Mouse (Mus musculus): ENCODE measurements around the gene Mecom.
A peak's percentile ranks its signal among the peaks of the same experiment; 100 is the strongest.
"Not testable (repeated sequence)": the region's sequence is repeated elsewhere in the genome, so short reads cannot be mapped to it uniquely, and the experiment has no call there.

The Mecom gene

DNA sequence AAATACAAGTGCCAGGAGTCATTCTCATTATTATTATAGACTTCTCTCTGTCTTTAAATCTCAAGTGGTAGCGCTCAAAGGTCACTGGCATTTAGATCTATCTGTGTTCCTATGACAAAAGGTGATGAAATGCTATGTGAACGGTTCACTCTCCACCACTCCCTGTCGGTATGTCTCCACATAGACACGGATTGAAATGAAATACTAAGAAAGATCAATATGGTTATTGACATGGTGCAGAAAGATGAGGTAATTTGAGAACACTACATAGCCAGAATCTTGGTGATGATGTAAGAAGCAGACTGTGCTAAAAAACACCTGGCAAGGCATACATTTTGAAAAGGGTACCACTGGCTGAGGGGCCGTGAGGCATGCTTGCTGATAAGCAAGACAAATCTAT lies 294.1 kb downstream of the Mecom start:
- DNase-seq (ENCODE audit: low spot score in 2 of 2): no peak

DNA sequence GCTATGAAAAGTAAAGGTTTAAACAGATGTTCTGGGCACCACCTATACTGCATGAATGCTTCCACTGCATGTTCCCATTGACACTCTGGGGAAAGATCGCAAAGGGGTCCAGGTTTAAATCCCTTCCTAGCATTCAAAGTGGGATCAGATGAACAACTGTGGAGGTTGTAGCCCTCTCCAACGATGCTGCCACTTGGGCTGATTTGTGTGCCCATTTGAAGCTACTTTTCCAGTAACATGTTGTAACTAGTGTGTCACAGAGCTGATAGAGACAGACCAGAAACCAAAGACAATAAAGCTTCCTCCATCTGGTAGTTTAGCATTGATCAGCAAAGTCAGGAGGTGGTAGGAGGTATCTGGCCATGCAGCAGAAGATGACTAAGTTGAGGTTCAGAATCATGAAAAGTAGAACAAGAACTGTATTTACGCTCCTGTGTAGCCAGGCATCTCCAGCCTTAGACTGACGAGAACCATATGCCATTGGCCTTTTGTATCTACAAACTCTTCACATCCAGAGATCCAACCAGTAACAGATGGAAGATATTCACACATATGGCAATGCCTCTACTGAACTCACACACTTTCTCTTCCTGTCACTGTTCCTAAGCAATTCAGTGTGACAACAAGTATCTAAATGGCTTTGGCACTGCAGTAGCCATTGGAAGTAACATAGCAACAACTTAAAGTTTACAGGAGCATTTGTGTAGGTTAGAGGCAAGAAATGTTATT lies 299.0 kb downstream of the Mecom start:
- no peak for DNase-seq (ENCODE audit: low spot score in 2 of 2)

DNA sequence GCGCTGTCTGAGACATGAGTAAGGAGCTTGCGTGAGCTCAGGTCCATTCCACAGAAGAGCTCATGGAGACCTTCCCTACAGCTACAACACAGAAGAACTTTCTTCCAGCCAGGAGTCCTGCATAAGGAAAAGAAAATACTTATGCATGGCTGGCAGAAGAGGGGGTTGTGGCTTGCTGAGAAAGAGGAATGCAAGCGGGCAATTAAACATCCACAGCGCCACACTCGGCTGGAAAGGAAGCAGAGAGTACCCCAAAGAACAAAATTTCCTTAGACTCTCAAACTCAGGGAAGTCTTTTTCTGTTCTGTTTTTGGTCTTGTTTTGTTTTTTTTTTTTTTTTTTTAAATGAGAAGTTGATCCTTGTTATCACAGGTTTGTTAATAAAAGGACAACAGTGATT lies 300.6 kb downstream of the Mecom start:
- no peak for DNase-seq (ENCODE audit: low spot score in 2 of 2)

DNA sequence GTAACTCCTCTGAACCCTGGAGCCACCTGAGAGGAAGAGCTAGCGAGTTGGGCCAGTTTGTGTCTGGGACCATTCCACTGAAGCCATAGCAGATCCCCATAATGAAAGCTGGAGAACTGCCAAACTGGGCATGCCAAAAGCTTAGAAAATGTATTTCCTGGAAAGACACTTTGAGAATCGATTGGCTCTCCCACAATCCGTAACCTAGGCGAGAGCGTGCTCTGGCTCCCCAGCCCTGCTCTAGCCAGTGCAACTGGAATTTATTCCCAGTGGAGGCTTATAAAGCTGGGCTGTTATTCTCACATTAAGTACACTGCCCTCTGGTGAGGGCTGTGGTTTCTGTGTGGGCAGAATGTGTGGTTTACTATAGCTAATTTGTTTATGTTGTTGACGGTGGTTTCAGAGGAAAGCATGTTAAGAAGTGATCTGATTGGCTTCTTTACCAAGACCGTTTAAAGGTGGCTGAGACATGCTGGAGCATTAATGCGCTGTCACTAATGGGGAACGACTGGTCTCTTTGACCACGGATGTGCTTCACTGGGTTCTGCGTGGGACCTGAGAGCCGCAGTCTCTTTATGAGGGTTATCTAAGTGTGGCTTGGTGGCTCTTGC lies 301.3 kb downstream of the Mecom start:
- DNase-seq (ENCODE audit: low spot score in 2 of 2): no peak

DNA sequence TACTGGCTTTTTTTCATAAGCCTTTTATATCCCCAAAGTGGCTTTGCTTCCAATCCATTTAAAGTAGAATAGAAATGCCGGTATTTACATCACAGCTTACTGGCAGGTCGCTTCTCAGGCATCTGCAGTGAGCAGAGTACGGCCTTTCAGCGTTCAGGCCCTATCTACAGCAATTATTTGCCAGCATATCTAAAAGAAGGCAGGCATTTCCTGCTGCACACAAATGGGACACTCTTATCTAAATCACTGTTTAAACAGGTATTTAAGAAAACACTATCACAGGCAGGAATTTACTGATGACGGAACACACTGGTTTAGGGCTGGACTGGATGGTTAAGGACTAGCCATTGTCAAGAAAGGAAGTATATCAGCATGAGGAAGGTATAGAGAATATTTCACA lies 301.9 kb downstream of the Mecom start:
- no peak for DNase-seq (ENCODE audit: low spot score in 2 of 2)

DNA sequence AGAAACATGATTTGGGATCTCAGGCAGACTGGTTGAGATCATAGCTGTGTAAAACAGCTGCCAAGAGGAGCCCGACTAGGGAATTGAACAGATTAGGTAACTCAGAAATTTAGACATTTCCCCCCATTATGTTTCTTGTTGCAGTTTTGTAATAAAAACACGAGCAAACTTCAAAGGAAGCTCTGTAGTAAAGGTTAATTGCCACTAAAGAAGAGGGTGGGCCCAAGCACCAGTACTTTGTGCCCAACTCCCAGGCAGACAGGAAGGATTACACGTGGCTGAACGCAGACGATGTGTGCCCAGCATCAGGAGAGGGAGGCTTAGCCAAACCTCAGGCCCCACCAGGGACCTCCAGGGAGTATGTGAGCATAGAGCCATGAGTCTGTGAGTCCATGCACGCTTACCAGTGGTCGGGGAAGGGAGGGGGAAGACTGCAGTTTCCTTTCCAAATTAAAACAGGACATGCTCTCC lies 303.4 kb downstream of the Mecom start:
- no peak for DNase-seq (ENCODE audit: low spot score in 2 of 2)

DNA sequence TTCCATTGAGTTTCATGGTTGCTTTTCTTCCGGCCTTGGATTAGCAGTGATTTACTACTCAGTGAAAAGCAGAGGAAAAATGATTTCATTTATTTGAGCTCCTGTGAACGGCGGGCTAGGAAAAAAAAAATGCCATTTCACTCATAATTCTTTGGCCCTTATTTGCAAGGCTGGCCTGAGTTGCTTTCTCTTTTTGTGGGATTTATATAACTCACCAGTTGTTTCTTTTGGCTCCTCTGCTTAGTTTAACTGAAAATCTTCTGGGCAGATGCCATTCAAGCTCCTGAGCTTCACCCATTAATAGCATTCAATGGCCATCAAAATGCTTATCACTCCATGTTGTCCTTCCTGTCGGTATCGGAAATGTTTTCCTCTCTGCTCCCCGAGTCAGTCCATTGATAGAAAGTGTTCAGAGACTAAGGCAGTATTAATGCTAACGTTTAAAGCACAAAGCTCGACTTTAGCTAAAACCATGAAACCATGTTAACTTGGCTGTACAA lies 304.0 kb downstream of the Mecom start:
- no peak for DNase-seq (ENCODE audit: low spot score in 2 of 2)

DNA sequence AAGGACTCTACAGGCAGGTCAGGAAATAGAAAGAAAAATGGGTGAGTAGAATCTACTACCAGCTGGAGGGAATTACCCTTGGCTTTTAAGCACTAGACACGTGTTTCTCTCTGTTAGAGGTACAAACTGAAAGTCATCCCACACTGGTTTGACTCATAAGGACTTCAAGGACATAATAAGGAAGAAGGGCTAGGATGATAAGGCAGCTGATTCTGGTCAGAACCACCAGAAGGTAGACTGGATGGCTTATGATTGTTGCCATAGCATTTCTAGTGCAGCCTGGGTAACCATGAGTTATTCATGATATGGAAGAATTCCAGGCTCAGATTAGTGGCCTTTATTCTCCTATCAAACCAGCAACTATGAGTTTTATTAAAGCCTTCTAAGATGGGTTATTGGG lies 308.4 kb downstream of the Mecom start:
- no peak for DNase-seq (ENCODE audit: low spot score in 2 of 2)

DNA sequence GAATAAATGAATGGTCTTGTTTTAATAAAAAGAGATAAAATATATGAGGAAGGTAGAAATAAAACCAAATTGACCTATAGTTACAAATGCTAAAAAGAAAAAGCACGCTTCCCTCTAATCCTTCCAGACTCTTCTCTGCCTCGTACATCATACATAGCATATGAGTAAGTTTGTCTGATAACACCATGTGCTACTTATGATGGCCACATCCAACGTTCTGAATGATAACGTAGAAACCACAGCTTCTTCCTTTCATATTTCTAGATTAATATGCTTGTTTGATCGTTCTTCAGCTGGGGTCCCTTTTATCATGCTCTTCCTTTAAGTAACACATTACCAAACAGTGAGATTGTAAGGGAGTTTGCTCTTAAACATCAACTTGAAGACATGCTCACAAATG lies 310.3 kb downstream of the Mecom start:
- no peak for DNase-seq (ENCODE audit: low spot score in 2 of 2)

DNA sequence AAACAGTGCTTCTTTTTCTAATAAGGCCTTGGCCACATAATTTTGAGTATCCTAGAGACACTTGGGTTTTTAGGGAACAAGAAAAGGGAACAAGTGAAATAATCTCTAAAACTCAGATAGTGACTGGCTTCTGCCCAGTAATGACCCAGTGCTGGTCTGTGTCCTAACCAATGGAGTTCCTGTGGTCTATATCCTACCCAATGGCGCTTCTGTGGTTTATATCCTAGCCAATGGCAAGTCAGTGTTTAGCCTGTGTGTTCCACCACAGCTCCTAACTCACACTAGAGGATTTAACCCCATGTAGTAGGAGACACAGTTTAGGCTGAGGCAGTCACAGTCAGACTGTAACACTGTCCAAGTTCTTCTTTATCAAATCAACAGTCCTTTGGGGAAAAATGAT lies 313.8 kb downstream of the Mecom start:
- no peak for DNase-seq (ENCODE audit: low spot score in 2 of 2)

DNA sequence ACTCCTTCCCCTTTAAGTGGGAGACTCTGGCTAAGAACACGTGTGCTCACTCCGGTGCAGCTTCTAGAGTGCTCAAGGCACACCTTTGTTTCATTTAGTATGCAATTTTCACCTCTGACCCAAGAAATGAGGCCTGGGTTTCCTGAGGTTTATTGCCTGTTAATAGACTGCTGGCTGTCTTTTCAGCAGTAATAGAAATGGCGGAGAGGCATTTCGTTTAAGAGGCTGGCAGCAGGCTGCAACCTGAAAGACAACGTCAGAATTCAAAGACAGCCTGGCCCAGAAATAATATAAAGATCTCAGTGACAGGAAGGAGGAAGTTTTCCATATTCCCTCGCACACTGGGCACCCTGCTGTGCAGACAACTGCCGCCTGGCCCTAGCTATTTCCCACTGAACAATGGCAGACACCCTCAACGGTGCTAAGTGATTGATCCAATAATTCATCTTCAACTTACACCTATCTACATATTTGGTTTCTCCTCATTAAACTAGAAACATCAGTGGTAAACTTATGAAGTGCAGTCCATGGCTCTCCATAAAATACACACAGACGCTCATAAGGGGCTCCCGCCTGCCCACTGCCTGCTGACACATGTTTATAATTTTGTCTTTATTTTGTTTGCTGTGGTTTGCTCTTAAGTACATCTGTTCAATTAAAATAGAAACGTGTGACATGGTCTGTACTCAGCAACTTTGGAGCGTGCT lies 319.7 kb downstream of the Mecom start:
- no peak for DNase-seq (ENCODE audit: low spot score in 2 of 2)

DNA sequence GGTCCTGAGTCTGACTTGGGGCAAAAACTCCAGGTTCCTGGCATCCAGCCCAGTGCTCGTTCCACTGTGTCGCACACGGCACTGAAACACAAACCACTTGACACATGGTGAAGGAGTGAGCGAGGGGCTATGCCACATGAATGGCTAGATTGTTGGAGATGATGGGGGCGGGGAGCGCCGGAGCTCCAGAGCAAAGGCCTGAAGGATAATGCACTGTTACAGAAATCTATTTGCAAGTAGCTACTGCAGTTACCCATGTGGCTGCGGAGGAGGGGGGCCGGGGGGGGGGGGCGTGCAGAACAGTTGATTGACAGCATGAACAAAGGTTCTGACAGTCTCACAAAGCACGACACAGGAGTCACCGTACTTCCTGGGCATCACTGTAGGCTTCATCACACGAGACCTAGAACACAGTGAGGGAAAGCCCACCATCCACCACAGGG lies 320.9 kb downstream of the Mecom start:
- DNase-seq (ENCODE audit: low spot score in 2 of 2): peak in 1 of 2 experiments; percentile 62

DNA sequence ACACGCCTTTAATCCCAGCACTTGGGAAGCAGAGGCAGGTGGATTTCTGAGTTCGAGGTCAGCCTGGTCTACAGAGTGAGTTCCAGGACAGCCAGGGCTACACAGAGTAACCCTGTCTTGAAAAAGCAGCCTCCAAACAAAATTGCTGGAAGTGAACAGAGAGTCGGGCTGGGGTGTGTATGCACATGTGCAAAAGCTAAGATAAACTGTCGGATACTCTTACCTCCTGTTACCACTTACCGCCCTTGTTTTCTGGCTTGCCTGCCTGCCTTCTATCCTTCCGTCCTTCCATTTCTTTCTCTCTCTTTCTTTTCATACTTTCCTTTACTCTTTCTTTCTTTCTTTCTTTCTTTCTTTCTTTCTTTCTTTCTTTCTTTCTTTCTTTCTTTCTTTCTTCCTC lies 322.6 kb downstream of the Mecom start:
- not testable (repeated sequence) for DNase-seq (ENCODE audit: low spot score in 2 of 2)

DNA sequence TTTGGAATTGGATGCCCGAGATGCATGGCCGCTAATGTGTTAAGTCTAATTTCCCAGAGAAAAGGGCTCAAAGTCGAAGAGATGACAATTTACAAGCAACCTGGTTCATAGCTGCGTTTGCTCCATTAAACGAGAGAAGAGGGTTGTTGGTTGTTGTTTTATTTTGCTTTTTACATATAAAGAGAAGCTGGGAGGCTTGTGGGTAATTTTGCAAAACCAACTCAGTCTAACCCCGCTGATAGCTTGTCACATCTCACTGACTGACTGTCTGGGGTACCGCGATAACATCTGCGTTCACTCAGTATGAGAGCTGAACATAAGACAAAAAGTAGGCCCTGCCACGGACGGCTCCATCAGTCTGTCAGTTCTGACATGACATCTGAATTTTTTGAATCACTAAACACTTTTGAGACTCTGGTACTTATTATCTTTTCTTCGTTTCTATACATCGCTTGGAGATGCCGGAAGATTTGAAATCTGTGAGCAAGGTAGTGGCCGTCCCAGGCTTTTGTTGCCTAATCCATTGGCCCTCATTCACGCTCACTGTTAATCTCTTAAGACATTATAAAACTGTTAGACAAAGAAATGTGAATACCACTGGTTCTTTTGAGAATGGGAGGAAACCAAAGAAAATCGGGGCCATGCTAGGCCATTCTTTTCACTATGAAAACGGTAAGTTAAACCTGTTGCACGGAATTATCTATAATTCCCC lies 327.0 kb downstream of the Mecom start:
- DNase-seq (ENCODE audit: low spot score in 2 of 2): no peak

DNA sequence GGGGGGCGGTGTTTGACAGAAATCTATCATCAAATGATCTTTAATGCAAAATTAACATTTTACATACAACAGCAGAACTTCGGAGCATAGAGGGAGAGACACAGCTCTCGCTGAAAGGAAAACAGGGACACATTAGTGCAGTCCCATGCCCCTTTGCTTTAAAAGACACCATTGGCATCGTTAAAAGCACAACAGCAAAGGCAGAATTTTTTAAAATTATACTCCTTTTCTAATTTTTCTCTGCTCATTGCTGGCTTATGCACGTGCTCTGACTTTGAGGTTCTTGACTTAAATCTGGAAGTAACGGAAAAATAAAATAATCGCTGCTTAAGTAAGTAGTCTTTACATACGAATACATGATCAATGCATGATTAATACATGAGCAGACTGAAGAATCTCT lies 327.9 kb downstream of the Mecom start:
- DNase-seq (ENCODE audit: low spot score in 2 of 2): no peak

DNA sequence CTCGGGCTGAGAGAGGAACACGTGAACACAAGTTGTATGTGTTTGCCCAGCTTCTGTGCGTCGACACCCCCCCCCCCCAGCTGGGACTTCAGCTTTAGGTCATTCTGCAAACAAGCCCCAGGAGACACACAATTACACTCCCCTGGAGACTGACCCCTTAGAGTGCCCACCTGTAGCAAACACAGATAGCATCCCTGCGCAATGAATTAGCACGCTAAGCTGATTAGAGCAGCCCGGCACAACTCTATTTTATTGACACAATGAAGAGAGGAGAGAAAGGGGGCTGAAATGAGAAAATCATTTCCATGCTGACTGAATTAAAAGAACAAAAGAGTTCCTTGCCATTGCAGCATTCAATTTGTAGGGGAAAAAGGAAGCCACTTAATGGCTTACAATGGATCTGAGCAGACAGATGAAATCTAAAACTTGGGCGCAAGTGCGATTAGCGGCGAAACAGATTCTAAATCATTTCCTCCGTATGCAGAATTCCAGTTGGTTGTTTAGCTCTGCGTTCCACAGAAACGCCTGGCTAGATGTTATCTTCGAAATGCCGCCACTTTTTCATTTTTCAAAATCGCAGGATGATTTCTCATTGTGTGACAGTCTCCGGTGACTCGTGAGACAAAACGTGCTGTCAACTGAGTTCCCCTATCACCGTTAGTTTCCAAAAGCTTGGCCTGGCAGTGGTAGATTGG lies 328.5 kb downstream of the Mecom start:
- no peak for DNase-seq (ENCODE audit: low spot score in 2 of 2)

DNA sequence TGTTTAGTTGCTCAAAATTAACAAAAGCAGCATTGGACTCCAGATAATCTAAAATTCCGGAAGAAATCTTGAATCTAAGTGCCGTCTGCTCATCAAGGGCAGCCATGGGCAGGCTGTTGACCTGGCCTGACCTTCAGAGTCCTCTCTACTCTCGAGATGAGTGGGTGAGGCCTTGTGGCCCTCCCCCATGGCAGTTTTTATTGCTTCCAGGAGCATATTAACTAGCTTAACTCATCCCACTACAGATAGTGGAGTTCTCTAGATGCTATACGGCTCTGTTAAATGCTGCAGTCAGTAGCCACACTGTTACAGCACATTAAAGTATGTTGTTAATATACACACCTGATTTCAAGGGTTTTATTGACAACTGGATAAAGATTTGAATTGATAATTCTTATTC lies 333.2 kb downstream of the Mecom start:
- DNase-seq (ENCODE audit: low spot score in 2 of 2): no peak

DNA sequence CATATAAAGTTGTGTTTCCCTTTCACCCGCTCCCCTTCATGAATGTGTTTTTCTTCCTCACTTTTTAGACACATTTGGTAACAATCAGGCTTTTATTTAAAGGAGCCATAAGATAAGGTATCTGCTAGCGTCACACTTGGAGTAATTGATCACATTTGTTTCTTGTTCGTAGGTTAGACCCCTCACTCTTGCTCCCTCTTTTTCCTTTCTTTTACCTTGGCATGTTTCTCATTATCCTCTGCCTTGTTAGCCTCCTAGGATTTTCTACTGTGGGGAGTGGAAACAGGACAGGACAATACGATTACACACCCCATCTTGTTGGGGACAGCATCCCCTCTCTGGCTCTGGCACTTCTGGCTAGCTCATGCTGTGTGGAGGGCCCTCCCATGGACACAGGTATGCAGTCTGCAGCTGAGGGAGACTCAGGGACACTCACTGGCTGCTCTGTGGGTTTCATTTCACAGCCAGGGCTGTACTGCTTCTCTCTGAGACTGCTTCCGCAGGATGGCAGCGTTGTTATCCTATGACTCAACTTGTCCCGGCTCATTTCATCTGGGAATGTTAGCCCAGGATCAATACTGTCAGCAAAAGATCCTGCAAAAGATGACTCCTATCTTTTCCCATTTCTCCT lies 334.2 kb downstream of the Mecom start:
- DNase-seq (ENCODE audit: low spot score in 2 of 2): no peak

DNA sequence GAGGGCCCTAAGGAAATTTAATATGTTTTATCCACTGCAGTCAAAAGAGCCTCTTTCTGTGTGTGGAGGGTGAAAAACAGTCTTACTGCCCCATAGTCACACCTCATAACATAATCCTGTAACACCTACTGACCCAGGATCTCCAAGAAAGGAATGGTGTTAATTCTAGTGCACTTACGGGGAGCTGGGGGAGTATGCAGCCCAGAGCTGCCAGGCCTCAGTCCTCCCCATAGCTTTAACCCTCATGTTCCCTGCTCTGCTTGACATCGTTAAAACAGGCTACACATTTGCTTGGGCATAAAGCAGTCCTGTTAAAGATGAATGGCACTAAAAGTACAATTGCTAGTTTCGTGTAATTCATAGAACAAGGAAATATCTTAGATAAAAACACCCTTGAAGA lies 335.0 kb downstream of the Mecom start:
- no peak for DNase-seq (ENCODE audit: low spot score in 2 of 2)

DNA sequence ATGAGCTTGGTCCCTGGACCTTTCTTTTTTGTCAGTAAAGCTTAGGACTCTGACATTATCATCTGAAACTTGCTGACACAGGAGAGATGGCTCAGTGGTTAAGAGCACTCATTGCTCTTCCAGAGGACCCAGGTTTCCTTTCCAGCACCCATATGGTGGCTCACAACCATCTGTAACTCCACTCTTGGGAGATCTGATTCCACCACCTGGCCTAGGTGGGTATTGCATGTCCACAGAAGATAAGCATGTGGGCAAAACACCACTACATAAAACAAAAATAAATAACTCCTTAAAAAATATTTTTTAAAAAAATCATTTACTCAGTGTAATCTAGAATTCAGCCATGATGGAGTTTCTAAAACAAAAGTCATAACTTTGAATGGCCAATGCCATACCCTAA lies 338.7 kb downstream of the Mecom start:
- DNase-seq (ENCODE audit: low spot score in 2 of 2): no peak

DNA sequence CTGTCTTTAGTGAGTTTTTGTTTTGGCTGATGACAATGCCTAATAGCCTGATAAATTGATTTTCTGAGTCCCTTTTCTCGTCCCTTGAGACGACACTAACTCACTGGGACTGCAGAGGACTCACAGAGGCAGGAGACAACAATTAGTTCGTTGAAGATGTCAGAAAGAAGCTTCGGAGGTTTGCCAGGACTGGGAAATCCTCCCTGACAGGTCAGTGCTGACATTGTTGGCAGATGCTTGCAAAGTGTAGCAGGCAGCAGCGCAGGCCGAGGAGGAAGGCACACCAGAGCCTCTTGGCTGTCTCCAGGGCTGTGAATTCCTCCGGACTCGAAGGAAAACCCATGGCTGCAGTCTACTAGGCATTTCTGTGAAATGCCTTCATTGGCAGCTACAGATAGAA lies 339.9 kb downstream of the Mecom start:
- DNase-seq (ENCODE audit: low spot score in 2 of 2): peak in 1 of 2 experiments; percentile 8
